Mouse (Mus musculus): ENCODE measurements around the gene Dedd.

The Dedd gene

GRCm38 (mm10) chr1:171360253-171360652, 31.3 kb downstream of the Dedd start:
- in situ Hi-C loops (cut with MboI, MseI): loop anchor here (5.0 kb wide), 1 partner anchor 112 kb away; no protein-coding TSS in a partner anchor

- in situ Hi-C loops (cut with MboI, MseI): loop anchor here (5.0 kb wide), 1 partner anchor 112 kb away; no protein-coding TSS in a partner anchor
Observed at GRCm38 (mm10) chr1:171360656-171361055, 31.7 kb downstream of the Dedd start, which contains the start of gene Klhdc9. TSS of gene Klhdc9 (minus strand) at chr1:171360798.

- in situ Hi-C loops (cut with MboI, MseI): loop anchor here (5.0 kb wide), 1 partner anchor 111 kb away; no protein-coding TSS in a partner anchor
Observed at GRCm38 (mm10) chr1:171361106-171362103, 32.5 kb downstream of the Dedd start.

GRCm38 (mm10) chr1:171365934-171366333, 37.0 kb downstream of the Dedd start:
- in situ Hi-C loops (cut with MboI, MseI): no loop called here

GRCm38 (mm10) chr1:171369845-171370556, 41.1 kb downstream of the Dedd start, which contains the start of gene Nectin4:
TSS of gene Nectin4 (plus strand) at chr1:171370099.
- in situ Hi-C loops (cut with MboI, MseI): no loop called here

GRCm38 (mm10) chr1:171372880-171373279, 43.9 kb downstream of the Dedd start:
- in situ Hi-C loops (cut with MboI, MseI): no loop called here

- in situ Hi-C loops (cut with MboI, MseI): no loop called here
Observed at GRCm38 (mm10) chr1:171373946-171374345, 45.0 kb downstream of the Dedd start.

- in situ Hi-C loops (cut with MboI, MseI): no loop called here
Observed at GRCm38 (mm10) chr1:171375646-171376097, 46.7 kb downstream of the Dedd start.

GRCm38 (mm10) chr1:171378298-171378697, 49.4 kb downstream of the Dedd start:
- in situ Hi-C loops (cut with MboI, MseI): no loop called here

GRCm38 (mm10) chr1:171379935-171380599, 51.1 kb downstream of the Dedd start:
- in situ Hi-C loops (cut with MboI, MseI): no loop called here

GRCm38 (mm10) chr1:171382096-171382620, 53.2 kb downstream of the Dedd start:
- in situ Hi-C loops (cut with MboI, MseI): no loop called here

- in situ Hi-C loops (cut with MboI, MseI): no loop called here
Observed at GRCm38 (mm10) chr1:171384361-171384760, 55.4 kb downstream of the Dedd start.

- in situ Hi-C loops (cut with MboI, MseI): loop anchor here (5.0 kb wide), 1 partner anchor 58 kb away; the partner anchor contains the start of gene Dedd
Observed at GRCm38 (mm10) chr1:171385171-171385570, 56.2 kb downstream of the Dedd start.

GRCm38 (mm10) chr1:171387099-171387498, 58.2 kb downstream of the Dedd start:
- in situ Hi-C loops (cut with MboI, MseI): loop anchor here (5.0 kb wide), 1 partner anchor 60 kb away; the partner anchor contains the start of gene Dedd

- in situ Hi-C loops (cut with MboI, MseI): loop anchor here (5.0 kb wide), 1 partner anchor 61 kb away; the partner anchor contains the start of gene Dedd
Observed at GRCm38 (mm10) chr1:171388376-171389102, 59.6 kb downstream of the Dedd start, which contains the start of gene Arhgap30. TSS of gene Arhgap30 (plus strand) at chr1:171388954.

- in situ Hi-C loops (cut with MboI, MseI): no loop called here
Observed at GRCm38 (mm10) chr1:171390101-171390500, 61.2 kb downstream of the Dedd start.
